Mouse (Mus musculus): ENCODE measurements around the gene Mkrn1.
"Not testable (repeated sequence)": the region's sequence is repeated elsewhere in the genome, so short reads cannot be mapped to it uniquely, and the experiment has no call there.

The Mkrn1 gene

GRCm38 (mm10) chr6:39419851-39420721 is at the start of gene Mkrn1:
Gene Mkrn1, minus strand, starts transcription at chr6:39420462.
- peak; percentile 63 for DNase-seq (ENCODE audit: extremely low read depth, low read depth)

- DNase-seq (ENCODE audit: extremely low read depth, low read depth) = no peak
Observed at GRCm38 (mm10) chr6:39469427-39469826, 49.2 kb upstream of the Mkrn1 start.

- peak; percentile 69 for DNase-seq (ENCODE audit: extremely low read depth, low read depth)
Observed at GRCm38 (mm10) chr6:39462621-39463538, 42.6 kb upstream of the Mkrn1 start.

GRCm38 (mm10) chr6:39460040-39460439 is 39.8 kb upstream of the Mkrn1 start:
- DNase-seq (ENCODE audit: extremely low read depth, low read depth) = no peak

GRCm38 (mm10) chr6:39455339-39456160 is 35.3 kb upstream of the Mkrn1 start:
- DNase-seq (ENCODE audit: extremely low read depth, low read depth) = no peak

GRCm38 (mm10) chr6:39454616-39455015 is 34.4 kb upstream of the Mkrn1 start:
- DNase-seq (ENCODE audit: extremely low read depth, low read depth) = no peak

GRCm38 (mm10) chr6:39453564-39453963 is 33.3 kb upstream of the Mkrn1 start:
- DNase-seq (ENCODE audit: extremely low read depth, low read depth) = no peak

GRCm38 (mm10) chr6:39451033-39451432 is 30.8 kb upstream of the Mkrn1 start:
- no peak for DNase-seq (ENCODE audit: extremely low read depth, low read depth)

GRCm38 (mm10) chr6:39450580-39450979 is 30.3 kb upstream of the Mkrn1 start:
- no peak for DNase-seq (ENCODE audit: extremely low read depth, low read depth)

GRCm38 (mm10) chr6:39447429-39448185 is 27.3 kb upstream of the Mkrn1 start:
- no peak for DNase-seq (ENCODE audit: extremely low read depth, low read depth)

GRCm38 (mm10) chr6:39445801-39446572 is 25.7 kb upstream of the Mkrn1 start:
- no peak for DNase-seq (ENCODE audit: extremely low read depth, low read depth)

- no peak for DNase-seq (ENCODE audit: extremely low read depth, low read depth)
Observed at GRCm38 (mm10) chr6:39442786-39443287, 22.6 kb upstream of the Mkrn1 start.

- no peak for DNase-seq (ENCODE audit: extremely low read depth, low read depth)
Observed at GRCm38 (mm10) chr6:39440207-39440606, 19.9 kb upstream of the Mkrn1 start.

GRCm38 (mm10) chr6:39437519-39437918 is 17.3 kb upstream of the Mkrn1 start:
- DNase-seq (ENCODE audit: extremely low read depth, low read depth) = not testable (repeated sequence)

GRCm38 (mm10) chr6:39435875-39436274 is 15.6 kb upstream of the Mkrn1 start:
- no peak for DNase-seq (ENCODE audit: extremely low read depth, low read depth)

GRCm38 (mm10) chr6:39434886-39435492 is 14.7 kb upstream of the Mkrn1 start:
- DNase-seq (ENCODE audit: extremely low read depth, low read depth) = no peak

GRCm38 (mm10) chr6:39434111-39434885 is 14.0 kb upstream of the Mkrn1 start:
- DNase-seq (ENCODE audit: extremely low read depth, low read depth) = no peak

GRCm38 (mm10) chr6:39433701-39434100 is 13.4 kb upstream of the Mkrn1 start:
- no peak for DNase-seq (ENCODE audit: extremely low read depth, low read depth)

Measured in MEL-GATA-1-ER (cell line).